Mouse (Mus musculus) left cerebral cortex, postnatal 14 days (tissue): ENCODE measurements around the gene Gm6358. TPM values are rescaled to one million over a fixed set of nuclear protein-coding genes. Genes with fewer than 3 reads are reported as not detected.
"Not testable (repeated sequence)": the region's sequence is repeated elsewhere in the genome, so short reads cannot be mapped to it uniquely, and the experiment has no call there.

Experiments used
- DNase-seq, 2 experiments: peaks; one replicate each; pipeline ENCODE4 v3.0.0; 2021 to 2022; ENCODE audit warnings: low spot score in 2 of 2, mixed read lengths in 1 of 2
- intact Hi-C: fragments of 180-260 bp; cut with DNase I; formaldehyde crosslinking; loops from one replicate; pipeline ENCODE4 v1.15.1; 2025
- long read RNA-seq, 2 experiments: library from polyadenylated mRNA; stranded (forward); transcript quantifications; one replicate each; pipeline ENCODE4 v2.0.0; 2021
- total RNA-seq, 2 experiments: library from RNA; stranded (reverse); gene quantifications; 2 replicates each; pipeline ENCODE4 v1.2.3; 2021

Gene Gm6358
- not detected for total RNA-seq
- long read RNA-seq, experiment 1, result 0 reads
- long read RNA-seq, experiment 2, result 0 reads

- DNase-seq, result no peak
- intact Hi-C loops, result no loop called here
These were observed at the start of gene Gm6358 for GRCm38 (mm10) chr16:89140551-89140950. Gm6358 (plus strand) TSS chr16:89140851.

- intact Hi-C loops, result no loop called here
These were observed 10.1 kb downstream of the Gm6358 start, which contains the start of gene Gm10061 for GRCm38 (mm10) chr16:89150786-89151185. Gm10061 (plus strand) TSS chr16:89151086.

DNA sequence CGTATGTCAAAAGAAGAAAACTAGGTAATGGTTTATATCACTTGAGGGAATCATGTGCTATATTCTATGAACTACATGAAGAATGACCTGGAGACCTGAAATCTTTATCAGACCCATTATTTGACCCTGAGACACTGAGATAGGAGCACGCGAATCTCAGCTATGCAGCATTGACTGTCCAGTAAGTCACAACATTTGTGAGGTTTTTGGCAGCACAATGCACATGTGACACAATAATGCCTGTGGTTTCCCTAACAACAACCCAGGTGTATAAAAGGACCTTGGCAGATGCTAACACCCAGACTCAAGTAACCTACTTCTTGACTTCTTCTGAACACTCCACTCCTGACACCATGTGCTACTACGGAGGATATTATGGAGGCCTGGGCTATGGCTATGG, 17.0 kb downstream of the Gm6358 start, which contains the start of gene Gm9789:
Gene Gm9789 (plus strand): TSS at position 301 of the 400 bp plus-strand sequence.
- no peak for DNase-seq
- intact Hi-C loops, result no loop called here

More at GRCm38 (mm10) chr16:89150786-89151185, 10.1 kb downstream of the Gm6358 start, which contains the start of gene Gm10061:
- DNase-seq, result no peak

DNA sequence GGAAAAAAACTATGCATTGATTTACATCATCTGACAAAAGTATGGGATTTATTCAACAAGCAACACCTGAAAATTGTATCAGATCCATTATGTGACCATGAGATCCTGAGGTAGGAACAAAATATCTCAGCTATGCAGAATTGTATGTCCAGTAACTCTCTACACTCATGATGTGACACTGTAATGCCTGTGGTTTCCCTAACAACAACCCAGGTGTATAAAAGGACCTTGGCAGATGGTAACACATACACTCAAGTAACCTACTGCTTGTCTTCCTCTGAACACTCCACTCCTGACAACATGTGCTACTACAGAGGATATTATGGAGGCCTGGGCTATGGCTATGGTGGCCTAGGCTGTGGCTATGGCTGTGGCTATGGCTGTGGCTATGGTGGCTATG, 28.5 kb downstream of the Gm6358 start, which contains the start of gene Gm7735:
Gene Gm7735 (plus strand): TSS at position 301 of the 400 bp plus-strand sequence.
- intact Hi-C loops, DNase-seq: not testable (repeated sequence)

DNA sequence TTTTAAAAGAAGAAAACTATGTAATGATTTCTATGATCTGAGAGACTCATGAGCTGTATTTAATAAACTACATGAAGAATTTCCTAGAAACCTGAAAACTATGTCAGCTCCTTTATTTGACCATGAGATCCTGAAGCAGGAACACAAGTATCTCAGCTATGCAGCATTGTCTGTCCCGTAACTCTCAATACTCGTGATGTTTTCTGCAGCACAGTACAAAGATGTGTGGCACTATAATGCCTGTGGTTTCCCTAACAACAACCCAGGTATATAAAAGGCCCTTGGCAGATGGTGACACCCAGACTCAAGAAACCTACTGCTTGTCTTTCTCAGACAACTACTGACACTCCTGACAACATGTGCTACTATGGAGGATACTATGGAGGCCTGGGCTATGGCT, 33.8 kb downstream of the Gm6358 start, which contains the start of gene 1110057P08Rik:
Gene 1110057P08Rik (plus strand): TSS at position 301 of the 400 bp plus-strand sequence.
- DNase-seq, result no peak
- intact Hi-C loops, result no loop called here

DNA sequence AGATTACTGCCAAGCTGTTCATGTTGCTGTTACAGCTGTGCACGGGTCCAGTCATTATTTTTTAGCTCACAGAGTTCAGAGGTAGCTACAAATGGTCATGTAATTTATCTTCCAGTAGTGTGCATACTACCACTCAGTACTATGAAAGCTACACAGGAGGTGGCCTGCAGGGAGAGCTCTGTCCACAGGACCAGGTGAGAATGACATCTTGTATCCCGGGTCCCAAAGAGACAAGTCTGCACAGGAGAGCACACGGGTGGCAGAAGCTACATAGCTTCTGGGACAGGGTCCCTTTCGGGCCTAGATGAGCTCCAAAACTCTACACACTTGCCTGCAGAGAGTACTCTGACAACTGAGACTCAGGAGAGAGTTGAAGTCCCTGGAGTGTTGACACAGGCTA, 48.0 kb downstream of the Gm6358 start:
- intact Hi-C loops, result no loop called here
- DNase-seq, result no peak

Other genes with a start within 250 kb of the Gm6358 start
- not detected for gene Krtap19-5, start 244.4 kb upstream of the Gm6358 start, total RNA-seq
- not detected for gene Krtap19-9b, start 208.6 kb upstream of the Gm6358 start, total RNA-seq
- gene Krtap16-3, start 178.0 kb upstream of the Gm6358 start, total RNA-seq, result not detected
- gene Krtap22-2, start 130.1 kb upstream of the Gm6358 start, total RNA-seq, result not detected
- gene Gm10229, start 125.6 kb upstream of the Gm6358 start, total RNA-seq, result not detected
- gene Krtap6-1, start 109.2 kb upstream of the Gm6358 start, total RNA-seq, result not detected
- gene Gm10228, start 99.4 kb upstream of the Gm6358 start, total RNA-seq, result not detected
- not detected for gene Krtap6-5, start 93.0 kb upstream of the Gm6358 start, total RNA-seq
- not detected for gene 1110025L11Rik, start 76.8 kb upstream of the Gm6358 start, total RNA-seq
- gene Krtap6-3, start 56.8 kb upstream of the Gm6358 start, total RNA-seq, result not detected
- not detected for gene Gm10061, start 10.2 kb downstream of the Gm6358 start, total RNA-seq
- not detected for gene Gm9789, start 17.1 kb downstream of the Gm6358 start, total RNA-seq
- gene Gm7735, start 28.6 kb downstream of the Gm6358 start, total RNA-seq, result not detected
- gene 1110057P08Rik, start 33.9 kb downstream of the Gm6358 start, total RNA-seq, result not detected
- gene Krtap20-2, start 65.0 kb downstream of the Gm6358 start, total RNA-seq, result not detected